Mouse (Mus musculus) embryonic facial prominence, embryonic 12.5 days (tissue): Measurements from ENCODE around the gene Tk2. TPM values are rescaled to one million over a fixed set of nuclear protein-coding genes. Genes with fewer than 3 reads are reported as not detected.

Experiments used
- ATAC-seq: fragments of 200-750 bp; cut with Nextera tagmentation; 2 replicates; pipeline ENCODE4 v1.8.0; 2017; ENCODE audit not compliant: insufficient number of reproducible peaks, insufficient read depth, low FRiP score, low TSS enrichment
- H3K27ac ChIP-seq: fragments of 300-500 bp; sonication (generic); 2 replicates; pipeline ENCODE4 v1.5.1; 2016; ENCODE audit warnings: mild to moderate bottlenecking
- H3K27me3 ChIP-seq: fragments of 300-500 bp; sonication (generic); 2 replicates; pipeline ENCODE4 v1.6.1; 2016; ENCODE audit warnings: mild to moderate bottlenecking, moderate library complexity
- H3K36me3 ChIP-seq: fragments of 300-500 bp; sonication (generic); 2 replicates; pipeline ENCODE4 v1.6.1; 2016; ENCODE audit warnings: mild to moderate bottlenecking
- H3K4me1 ChIP-seq: fragments of 300-500 bp; sonication (generic); 2 replicates; pipeline ENCODE4 v1.6.1; 2016
- H3K4me2 ChIP-seq: fragments of 300-500 bp; sonication (generic); replicated peaks from 2 replicates; pipeline ENCODE4 v1.6.1; 2016; ENCODE audit warnings: mild to moderate bottlenecking, moderate library complexity
- H3K4me3 ChIP-seq: fragments of 300-500 bp; sonication (generic); 2 replicates; pipeline ENCODE4 v1.5.1; 2016; ENCODE audit warnings: mild to moderate bottlenecking
- H3K9ac ChIP-seq: fragments of 300-500 bp; sonication (generic); 2 replicates; pipeline ENCODE4 v1.6.1; 2016; ENCODE audit warnings: mild to moderate bottlenecking, moderate library complexity
- H3K9me3 ChIP-seq: fragments of 300-500 bp; sonication (generic); 2 replicates; pipeline ENCODE4 v1.6.1; 2016; ENCODE audit warnings: mild to moderate bottlenecking, moderate library complexity
- WGBS: fragments of 180-500 bp; shearing (Covaris S2); methylation state at CpG from one replicate; pipeline ENCODE4 v1.1.7; 2016; 5-methylcytosine and 5-hydroxymethylcytosine counted together
- polyA plus RNA-seq: library from polyadenylated mRNA; unstranded; fragments of >200 nt; fragmentation: Nextera tagmentation; extraction: Ambion mirVana; gene quantifications from 2 replicates; pipeline ENCODE4 v1.2.1, GENCODE M21; 2016

Tk2 gene
- polyA plus RNA-seq, 1 experiment from 2014 or later: 24.4 TPM

GRCm38 (mm10) chr8:104247908-104248275, 466 bp downstream of the Tk2 start:
- Histone ChIP-seq H3K27ac (no peak overlapping the region), H3K27me3 (no peaks in the 10 kb centered on the region), H3K4me3 (peak overlapping the region; percentile 85), H3K9me3 (no peaks in the 10 kb centered on the region), H3K4me1 (peaks cover 18% of the 10 kb centered on the region), H3K9ac (peak overlapping the region; percentile 75), H3K36me3 (peaks cover 11% of the 10 kb centered on the region), H3K4me2 (peak overlapping the region; percentile 81)
- no peak for ATAC-seq
- 4% methylated on average over 11 of the region's 11 CpGs for WGBS

- Histone ChIP-seq H3K9me3 (no peaks in the 10 kb centered on the region), H3K27me3 (no peaks in the 10 kb centered on the region), H3K4me1 (peaks cover 18% of the 10 kb centered on the region), H3K4me2 (peak overlapping the region; percentile 81), H3K36me3 (peaks cover 16% of the 10 kb centered on the region), H3K4me3 (peak overlapping the region; percentile 85), H3K9ac (no peak overlapping the region), H3K27ac (no peak overlapping the region)
- whole genome bisulfite sequencing: 67% methylated on average over 22 of the region's 22 CpGs
- ATAC-seq: no peak
Measured at GRCm38 (mm10) chr8:104247054-104247907, 1.1 kb downstream of the Tk2 start.

DNA sequence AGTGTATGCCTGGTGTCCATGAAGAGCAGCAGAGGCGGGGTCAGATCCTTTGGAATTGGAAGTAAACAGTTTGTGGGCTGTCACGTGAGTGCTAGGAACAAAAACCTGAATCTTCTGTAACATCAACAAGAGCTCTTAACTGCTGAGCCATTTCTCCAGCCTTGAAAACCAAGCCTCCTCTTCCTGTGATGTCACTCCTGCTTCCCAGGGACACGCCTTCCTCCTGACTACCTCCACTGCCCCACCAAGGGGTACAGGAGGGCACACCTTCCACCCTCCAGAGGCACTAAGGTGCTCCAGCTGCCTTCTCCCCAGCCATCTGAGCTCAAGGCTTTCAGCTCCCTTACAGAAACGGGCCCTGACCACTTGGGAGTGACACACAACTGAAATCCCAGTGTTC, 1.7 kb downstream of the Tk2 start:
- Histone ChIP-seq H3K4me2 (no peak overlapping the region), H3K9me3 (no peaks in the 10 kb centered on the region), H3K9ac (no peak overlapping the region), H3K27ac (no peak overlapping the region), H3K4me3 (no peak overlapping the region), H3K27me3 (no peaks in the 10 kb centered on the region), H3K4me1 (peaks cover 12% of the 10 kb centered on the region), H3K36me3 (peaks cover 23% of the 10 kb centered on the region)
- 82% methylated on average over 4 of the region's 4 CpGs for whole genome bisulfite sequencing
- ATAC-seq: no peak

- H3K27me3 ChIP-seq: no peaks in the 10 kb centered on the region
- ATAC-seq: no peak
- peaks cover 63% of the 10 kb centered on the region for H3K36me3 ChIP-seq
- H3K9me3 ChIP-seq: no peaks in the 10 kb centered on the region
- H3K4me1 ChIP-seq: peaks cover 5% of the 10 kb centered on the region; the same call in 1 of the 2 replicates
- WGBS: 78% methylated on average over 12 of the region's 12 CpGs
- no peak overlapping the region for H3K9ac ChIP-seq
- no peak overlapping the region for H3K4me3 ChIP-seq
- no peak overlapping the region for H3K27ac ChIP-seq
- H3K4me2 ChIP-seq: no peak overlapping the region
Measured at GRCm38 (mm10) chr8:104242038-104242644, 6.2 kb downstream of the Tk2 start.

GRCm38 (mm10) chr8:104239418-104239861, 8.9 kb downstream of the Tk2 start:
- Histone ChIP-seq H3K36me3 (peaks cover 80% of the 10 kb centered on the region), H3K4me2 (no peak overlapping the region), H3K9ac (no peak overlapping the region), H3K27me3 (no peaks in the 10 kb centered on the region), H3K9me3 (no peaks in the 10 kb centered on the region), H3K4me1 (no peaks in the 10 kb centered on the region), H3K4me3 (no peak overlapping the region), H3K27ac (no peak overlapping the region)
- 90% methylated on average over 10 of the region's 10 CpGs for WGBS
- ATAC-seq: no peak

DNA sequence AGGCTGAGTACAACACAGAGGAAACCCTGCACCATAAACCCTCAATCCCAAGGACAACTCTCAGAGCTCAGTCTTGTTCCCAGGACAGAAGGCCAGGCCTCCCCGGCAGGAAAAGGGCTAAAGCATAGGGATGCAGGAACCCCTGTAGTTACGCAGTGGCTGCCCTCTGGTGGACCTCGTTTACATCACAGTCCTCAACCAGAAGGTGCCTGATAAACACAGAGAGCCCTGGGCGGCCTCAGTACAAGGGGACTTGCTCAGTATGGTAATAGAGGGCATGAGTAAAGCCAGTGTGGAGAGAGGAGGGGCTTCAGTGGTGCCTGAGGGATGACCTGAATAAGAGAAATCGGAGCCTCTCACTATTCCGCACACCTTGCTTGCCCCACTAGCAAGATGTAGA, 13.8 kb downstream of the Tk2 start:
- Histone ChIP-seq H3K9me3 (0 out of 2 replicates have a peak, but pooled peaks cover 3% of the 10 kb centered on the region), H3K9ac (no peak overlapping the region), H3K4me3 (no peak overlapping the region), H3K27me3 (no peaks in the 10 kb centered on the region), H3K4me1 (no peaks in the 10 kb centered on the region), H3K27ac (no peak overlapping the region), H3K4me2 (no peak overlapping the region), H3K36me3 (peaks cover 83% of the 10 kb centered on the region)
- WGBS: 41% methylated on average over 6 of the region's 6 CpGs
- ATAC-seq: no peak

GRCm38 (mm10) chr8:104232919-104233318, 15.4 kb downstream of the Tk2 start:
- Histone ChIP-seq H3K9ac (no peak overlapping the region), H3K27ac (no peak overlapping the region), H3K4me2 (no peak overlapping the region), H3K36me3 (peaks cover 78% of the 10 kb centered on the region), H3K27me3 (no peaks in the 10 kb centered on the region), H3K4me3 (no peak overlapping the region), H3K9me3 (0 out of 2 replicates have a peak, but pooled peaks cover 3% of the 10 kb centered on the region), H3K4me1 (no peaks in the 10 kb centered on the region)
- no peak for ATAC-seq
- 90% methylated on average over 5 of the region's 5 CpGs for WGBS

DNA sequence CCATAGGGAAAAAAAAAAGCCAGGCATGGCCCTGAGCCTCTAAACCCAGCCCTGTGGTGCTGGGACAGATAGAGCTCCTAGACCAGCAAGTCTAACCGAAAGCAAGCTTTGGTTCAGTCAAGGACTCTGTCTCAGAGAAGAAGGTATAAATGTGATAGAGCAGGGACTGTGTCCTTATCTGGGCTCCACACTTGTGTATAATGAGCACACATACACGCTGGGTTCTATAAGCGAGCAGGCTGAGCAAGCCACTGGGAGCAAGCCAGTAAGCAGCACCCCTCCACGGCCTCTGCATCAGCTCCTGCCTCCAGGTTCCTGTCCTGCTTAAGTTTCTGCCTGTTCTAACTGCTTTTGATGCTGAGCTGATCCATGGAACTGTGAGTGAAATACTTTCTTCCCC, 16.3 kb downstream of the Tk2 start:
- WGBS: 95% methylated on average over 4 of the region's 4 CpGs
- no peak overlapping the region for H3K4me3 ChIP-seq
- H3K27me3 ChIP-seq: no peaks in the 10 kb centered on the region
- H3K4me1 ChIP-seq: no peaks in the 10 kb centered on the region
- no peak for ATAC-seq
- 0 out of 2 replicates have a peak, but pooled peaks cover 3% of the 10 kb centered on the region for H3K9me3 ChIP-seq
- H3K27ac ChIP-seq: no peak overlapping the region
- H3K36me3 ChIP-seq: peaks cover 78% of the 10 kb centered on the region
- no peak overlapping the region for H3K4me2 ChIP-seq
- no peak overlapping the region for H3K9ac ChIP-seq

DNA sequence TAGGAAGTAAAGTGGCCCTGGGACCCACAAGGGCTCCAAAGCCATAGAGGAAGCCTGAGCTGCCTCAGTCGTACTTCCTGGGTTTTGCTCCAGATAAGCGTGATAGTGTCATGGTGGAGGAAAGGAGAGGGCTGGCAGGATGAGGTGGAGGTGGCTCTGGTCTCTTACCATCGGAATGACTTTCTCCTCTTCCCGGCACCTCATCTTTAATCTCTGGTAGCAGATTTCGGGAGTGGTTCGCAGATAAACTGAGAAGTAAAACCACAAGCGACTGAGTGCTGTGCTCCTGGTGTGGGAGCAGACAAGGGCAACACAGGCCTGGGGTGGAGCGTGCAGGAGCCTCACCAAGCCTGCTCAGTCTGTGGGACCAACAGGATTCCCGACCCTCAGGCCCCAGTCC, 18.0 kb downstream of the Tk2 start:
- Histone ChIP-seq H3K27me3 (no peaks in the 10 kb centered on the region), H3K9me3 (0 out of 2 replicates have a peak, but pooled peaks cover 3% of the 10 kb centered on the region), H3K9ac (no peak overlapping the region), H3K27ac (no peak overlapping the region), H3K36me3 (peaks cover 79% of the 10 kb centered on the region), H3K4me2 (no peak overlapping the region), H3K4me3 (no peak overlapping the region), H3K4me1 (no peaks in the 10 kb centered on the region)
- no peak for ATAC-seq
- WGBS: 90% methylated on average over 9 of the region's 9 CpGs

- peaks cover 62% of the 10 kb centered on the region for H3K36me3 ChIP-seq
- WGBS: 92% methylated on average over 5 of the region's 5 CpGs
Measured at GRCm38 (mm10) chr8:104227048-104227447, 21.3 kb downstream of the Tk2 start.

DNA sequence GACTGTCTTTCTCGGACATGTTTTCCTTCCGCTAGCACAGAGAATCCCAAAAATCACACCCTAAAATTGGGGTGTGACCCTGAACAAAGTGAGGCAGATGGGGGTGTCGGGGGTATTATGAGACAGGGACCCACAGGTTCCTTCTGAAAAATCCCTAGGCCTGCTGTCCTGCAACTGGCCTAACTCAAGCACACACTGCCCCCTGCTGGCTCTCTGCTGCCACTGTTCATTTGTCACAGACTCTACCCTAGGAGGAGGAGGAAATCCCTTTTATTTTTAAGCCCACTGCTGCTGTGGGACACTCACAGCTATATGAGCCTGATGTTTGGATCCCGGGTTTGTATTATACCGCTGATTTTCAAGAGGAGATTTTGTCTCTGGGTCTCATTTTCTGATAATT, 28.6 kb downstream of the Tk2 start:
- peaks cover 5% of the 10 kb centered on the region; the same call in 1 of the 2 replicates for H3K27me3 ChIP-seq
- peaks cover 8% of the 10 kb centered on the region; the same call in 1 of the 2 replicates for H3K9me3 ChIP-seq
- WGBS: 42% methylated on average over 5 of the region's 5 CpGs
- H3K27ac ChIP-seq: no peak overlapping the region
- H3K4me3 ChIP-seq: no peak overlapping the region
- H3K4me1 ChIP-seq: no peaks in the 10 kb centered on the region
- no peak overlapping the region for H3K9ac ChIP-seq
- H3K4me2 ChIP-seq: no peak overlapping the region
- ATAC-seq: no peak
- H3K36me3 ChIP-seq: no peaks in the 10 kb centered on the region

More at GRCm38 (mm10) chr8:104227048-104227447, 21.3 kb downstream of the Tk2 start:
- H3K4me3 ChIP-seq: no peak overlapping the region
- H3K4me2 ChIP-seq: no peak overlapping the region
- no peak overlapping the region for H3K27ac ChIP-seq
- no peak overlapping the region for H3K9ac ChIP-seq
- H3K27me3 ChIP-seq: no peaks in the 10 kb centered on the region
- no peaks in the 10 kb centered on the region for H3K4me1 ChIP-seq
- no peak for ATAC-seq
- H3K9me3 ChIP-seq: peaks cover 8% of the 10 kb centered on the region; the same call in 1 of the 2 replicates

GRCm38 (mm10) chr8:104219079-104219478, 29.3 kb downstream of the Tk2 start:
- peaks cover 5% of the 10 kb centered on the region; the same call in 1 of the 2 replicates for H3K27me3 ChIP-seq
- H3K36me3 ChIP-seq: no peaks in the 10 kb centered on the region
- no peak overlapping the region for H3K9ac ChIP-seq
- H3K4me2 ChIP-seq: no peak overlapping the region
- peaks cover 1% of the 10 kb centered on the region; the same call in 1 of the 2 replicates for H3K9me3 ChIP-seq
- H3K4me3 ChIP-seq: no peak overlapping the region
- no peaks in the 10 kb centered on the region for H3K4me1 ChIP-seq
- ATAC-seq: no peak; the same call in 1 of the 2 replicates
- WGBS: 19% methylated on average over 11 of the region's 11 CpGs
- H3K27ac ChIP-seq: no peak overlapping the region
